Mouse (Mus musculus) stomach, postnatal 0 days (tissue): Measurements from ENCODE around the gene Kcnh2. TPM values are rescaled to one million over a fixed set of nuclear protein-coding genes. Genes with fewer than 3 reads are reported as not detected.

Experiments
- ATAC-seq: fragments of 200-750 bp; cut with Nextera tagmentation; 2 replicates; pipeline ENCODE4 v1.8.0; 2017; ENCODE audit not compliant: low FRiP score, low TSS enrichment
- DNase-seq: peaks from one replicate; pipeline ENCODE4 v3.0.0-alpha.2; 2016; ENCODE audit warnings: low spot score
- H3K27ac ChIP-seq: fragments of 300-500 bp; sonication (generic); replicated peaks from 2 replicates; pipeline ENCODE4 v1.5.1; 2014; ENCODE audit warnings: mild to moderate bottlenecking, control low read depth
- H3K27me3 ChIP-seq: fragments of 300-500 bp; sonication (generic); 2 replicates; pipeline ENCODE4 v1.6.1; 2014; ENCODE audit warnings: low read length; ENCODE audit not compliant: control insufficient read depth, insufficient read depth
- H3K36me3 ChIP-seq: fragments of 300-500 bp; sonication (generic); 2 replicates; pipeline ENCODE4 v1.6.1; 2014; ENCODE audit warnings: low read length, mixed read lengths; ENCODE audit not compliant: control insufficient read depth, insufficient read depth
- H3K4me1 ChIP-seq: fragments of 300-500 bp; sonication (generic); replicated peaks from 2 replicates; pipeline ENCODE4 v1.6.1; 2014; ENCODE audit warnings: antibody characterized with exemption; ENCODE audit not compliant: control insufficient read depth, insufficient read depth
- H3K4me2 ChIP-seq: fragments of 300-500 bp; sonication (generic); replicated peaks from 2 replicates; pipeline ENCODE4 v1.6.1; 2014; ENCODE audit warnings: low read depth, mild to moderate bottlenecking, control low read depth, moderate library complexity
- H3K4me3 ChIP-seq: fragments of 300-500 bp; sonication (generic); 2 replicates; pipeline ENCODE4 v1.5.1; 2014; ENCODE audit warnings: low read depth, low read length, control low read depth
- H3K9ac ChIP-seq: fragments of 300-500 bp; sonication (generic); 2 replicates; pipeline ENCODE4 v1.6.1; 2014; ENCODE audit warnings: mild to moderate bottlenecking, low read length, control low read depth, mixed read lengths
- H3K9me3 ChIP-seq: fragments of 300-500 bp; sonication (generic); 2 replicates; pipeline ENCODE4 v1.6.1; 2016; ENCODE audit warnings: low read length; ENCODE audit not compliant: control insufficient read depth
- CTCF ChIP-seq: IDR thresholded peaks from 2 replicates; pipeline ENCODE4 v1.5.1; 2016; ENCODE audit warnings: antibody characterized with exemption, low read depth, mild to moderate bottlenecking, moderate library complexity
- EP300 ChIP-seq: optimal IDR thresholded peaks from 2 replicates; pipeline ENCODE3; 2016; ENCODE audit warnings: antibody characterized with exemption
- WGBS: fragments of 180-500 bp; shearing (Covaris S2); extraction: QIAGEN DNeasy Blood & Tissue Kit; methylation state at CpG from one replicate; pipeline ENCODE4 v1.1.7; 2014; 5-methylcytosine and 5-hydroxymethylcytosine counted together
- polyA plus RNA-seq: library from polyadenylated mRNA; unstranded; fragments of >200 nt; fragmentation: Nextera tagmentation; extraction: Ambion mirVana; gene quantifications from 2 replicates; pipeline ENCODE4 v1.2.1, GENCODE M21; 2015

Kcnh2 gene
- polyA plus RNA-seq, 1 experiment from 2014 or later, result 3.7 TPM

DNA sequence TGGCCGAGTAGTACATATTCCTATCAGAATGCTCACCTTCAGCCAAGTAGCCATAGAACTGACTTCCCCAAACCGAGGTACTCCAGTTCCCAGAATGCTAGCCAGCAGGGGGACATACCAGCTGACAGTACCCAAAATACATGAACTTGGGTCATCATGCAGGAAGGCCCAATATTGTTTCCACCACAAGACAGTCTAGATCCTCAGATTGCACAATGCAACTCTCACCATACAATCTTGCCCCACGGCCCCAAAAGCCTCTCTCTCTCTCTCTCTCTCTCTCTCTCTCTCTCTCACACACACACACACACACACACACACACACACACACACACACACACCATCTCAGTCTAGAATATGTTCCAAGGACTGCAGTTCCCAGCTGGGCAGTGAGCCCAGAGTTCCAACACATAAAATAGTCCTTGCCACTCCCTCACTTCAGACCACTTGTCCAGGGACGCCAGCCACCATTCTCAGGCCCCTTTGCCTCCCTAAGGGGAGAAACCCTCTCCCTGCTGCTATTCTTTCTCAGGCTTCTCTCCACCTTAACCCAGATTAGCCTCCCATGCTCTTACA, 24.5 kb downstream of the Kcnh2 start:
- Histone ChIP-seq H3K4me2 (no peak overlapping the region), H3K27ac (no peak overlapping the region; the same call in 1 of the 2 replicates), H3K4me1 (0 out of 2 replicates have a peak, but pooled peaks cover 3% of the 10 kb centered on the region), H3K27me3 (no peaks in the 10 kb centered on the region), H3K9ac (no peak overlapping the region), H3K4me3 (no peak overlapping the region), H3K36me3 (no peaks in the 10 kb centered on the region), H3K9me3 (no peaks in the 10 kb centered on the region)
- DNase-seq, result no peak
- WGBS, result 55% methylated on average over 4 of the region's 4 CpGs
- ATAC-seq, result no peak
- TF ChIP-seq EP300 (no peak), CTCF (0 out of 2 replicates have a peak, but pooled peaks have one; percentile 11)

DNA sequence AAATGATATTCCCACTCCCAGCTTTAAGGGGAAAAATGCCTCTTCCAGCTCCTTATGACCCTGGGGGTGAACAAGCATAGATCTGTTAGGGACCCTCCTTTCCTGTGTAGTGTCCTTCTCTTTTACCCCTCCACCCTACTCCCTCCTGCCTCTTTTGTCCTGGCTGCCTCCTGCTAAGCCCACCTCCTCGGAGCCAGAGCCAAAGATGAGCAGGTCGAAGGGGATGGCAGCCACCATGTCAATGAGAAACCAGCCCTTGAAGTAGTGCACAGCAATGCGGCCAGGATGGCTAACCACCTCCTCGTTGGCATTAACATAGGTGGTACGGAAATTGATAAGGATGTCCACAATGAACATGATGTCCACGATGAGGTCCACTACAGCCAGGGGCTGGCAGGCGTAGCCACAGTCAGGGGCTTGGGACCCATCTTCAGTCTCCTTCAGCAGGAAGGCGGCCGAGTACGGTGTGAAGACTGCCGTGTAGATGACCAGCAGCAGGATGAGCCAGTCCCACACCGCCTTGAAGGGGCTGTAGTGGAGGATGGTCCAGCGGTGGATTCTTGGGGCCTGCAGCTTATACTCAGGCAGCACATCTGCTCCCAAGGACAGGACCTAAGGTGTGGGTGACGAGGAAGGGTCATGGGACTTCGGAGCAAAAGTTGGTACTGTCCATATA, 25.1 kb downstream of the Kcnh2 start:
- 90% methylated on average over 15 of the region's 15 CpGs for WGBS
- DNase-seq, result no peak
- no peaks in the 10 kb centered on the region for H3K36me3 ChIP-seq
- H3K9ac ChIP-seq, result no peak overlapping the region
- no peak overlapping the region for H3K4me3 ChIP-seq
- no peaks in the 10 kb centered on the region for H3K9me3 ChIP-seq
- H3K27ac ChIP-seq, result no peak overlapping the region
- H3K4me2 ChIP-seq, result no peak overlapping the region
- no peak for TF ChIP-seq EP300
- no peaks in the 10 kb centered on the region for H3K27me3 ChIP-seq
- ATAC-seq, result no peak
- 0 out of 2 replicates have a peak, but pooled peaks cover 3% of the 10 kb centered on the region for H3K4me1 ChIP-seq

DNA sequence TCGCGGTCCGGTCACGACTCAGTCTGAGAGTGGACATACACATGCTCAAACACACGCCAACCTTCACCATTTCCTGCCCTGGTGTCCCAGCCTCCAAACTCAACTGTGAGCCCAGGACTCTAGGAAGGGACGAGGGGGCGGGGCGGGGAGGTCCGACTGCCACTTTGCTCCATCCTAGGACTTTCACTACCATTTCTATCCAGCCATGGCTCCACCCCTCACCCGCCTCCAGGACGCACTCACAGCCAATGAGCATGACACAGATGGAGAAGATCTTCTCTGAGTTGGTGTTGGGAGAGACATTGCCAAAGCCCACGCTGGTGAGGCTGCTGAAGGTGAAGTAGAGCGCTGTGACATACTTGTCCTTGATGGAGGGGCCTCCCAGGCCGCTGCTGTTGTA, 26.2 kb downstream of the Kcnh2 start:
- Histone ChIP-seq H3K9me3 (no peaks in the 10 kb centered on the region), H3K27me3 (no peaks in the 10 kb centered on the region), H3K4me1 (0 out of 2 replicates have a peak, but pooled peaks cover 3% of the 10 kb centered on the region), H3K4me2 (no peak overlapping the region), H3K4me3 (no peak overlapping the region), H3K27ac (no peak overlapping the region), H3K36me3 (no peaks in the 10 kb centered on the region), H3K9ac (no peak overlapping the region)
- DNase-seq, result no peak
- no peak for TF ChIP-seq EP300
- no peak for TF ChIP-seq CTCF
- ATAC-seq, result no peak
- 65% methylated on average over 14 of the region's 14 CpGs for WGBS

DNA sequence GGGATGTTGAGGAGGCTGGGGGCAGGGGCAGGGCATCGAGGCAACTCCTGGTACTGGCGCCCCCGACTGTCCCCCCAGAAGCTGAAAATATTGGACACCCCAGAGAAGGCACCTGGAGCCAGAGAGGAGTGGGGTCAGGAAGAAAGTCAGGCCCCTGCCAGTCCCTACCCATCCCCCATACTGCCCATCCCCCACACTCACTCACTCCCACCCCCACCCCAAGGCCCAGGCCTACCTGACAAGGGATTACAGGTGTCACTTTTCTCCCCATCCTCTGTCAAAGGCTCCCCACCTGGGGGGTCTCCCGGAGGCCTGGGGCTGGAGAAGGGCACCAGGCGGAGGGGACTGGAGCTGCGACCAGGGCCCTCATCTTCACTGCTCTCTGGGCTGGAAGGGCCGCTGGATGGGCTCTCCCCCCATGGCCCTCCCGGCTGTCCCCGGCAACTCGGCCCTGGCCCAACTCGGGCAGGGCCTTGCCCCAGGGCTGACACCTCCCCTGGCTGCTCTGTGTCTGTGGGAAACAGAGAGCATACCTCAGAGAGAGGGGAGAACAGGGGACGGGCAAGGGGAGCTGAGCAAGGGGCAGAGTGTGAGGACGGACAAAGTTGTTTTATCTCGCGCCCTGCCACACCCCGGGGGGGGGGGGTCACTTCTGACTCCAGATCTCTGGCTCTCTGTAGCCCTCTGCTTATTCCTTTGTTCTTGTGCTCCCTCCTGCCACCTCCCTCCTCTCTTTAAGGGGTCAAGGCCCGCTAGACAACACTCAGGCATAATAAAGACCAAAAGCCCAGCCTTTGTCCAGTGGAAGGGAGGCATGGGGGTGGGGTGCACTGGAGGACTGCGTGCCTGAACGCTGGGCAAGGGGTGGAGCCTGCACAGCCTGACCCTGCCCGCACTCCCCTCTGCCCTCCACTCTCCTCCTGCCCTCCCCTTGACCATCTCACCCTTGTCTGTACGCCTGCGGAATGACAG, 29.4 kb downstream of the Kcnh2 start:
- WGBS, result 39% methylated on average over 18 of the region's 22 CpGs
- Histone ChIP-seq H3K36me3 (no peaks in the 10 kb centered on the region), H3K4me2 (no peak overlapping the region), H3K4me1 (no peaks in the 10 kb centered on the region), H3K27ac (no peak overlapping the region), H3K9ac (no peak overlapping the region), H3K9me3 (no peaks in the 10 kb centered on the region), H3K4me3 (no peak overlapping the region), H3K27me3 (no peaks in the 10 kb centered on the region)
- no peak for TF ChIP-seq EP300
- TF ChIP-seq CTCF, result no peak
- ATAC-seq (no peak), DNase-seq (no peak)

DNA sequence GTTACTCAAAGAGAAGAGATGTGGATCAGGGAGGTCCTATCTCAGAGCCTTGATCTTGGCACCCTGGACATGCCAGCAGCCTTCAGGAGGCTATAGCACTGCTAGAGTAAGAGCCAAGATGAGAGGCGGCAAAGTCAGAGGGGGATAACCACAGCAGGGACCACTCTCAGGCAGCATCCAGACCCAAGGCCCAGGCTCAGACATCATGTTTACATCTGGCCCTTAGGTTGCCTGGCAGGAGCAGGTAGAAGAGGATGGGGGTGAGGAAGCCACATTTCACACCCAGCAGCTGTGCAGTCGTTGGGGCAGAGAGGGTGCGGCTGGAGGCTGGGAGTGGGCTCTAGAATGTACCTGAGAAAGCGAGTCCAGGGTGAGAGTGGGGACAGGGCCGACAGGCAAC, 30.5 kb downstream of the Kcnh2 start:
- no peak for DNase-seq
- no peaks in the 10 kb centered on the region for H3K27me3 ChIP-seq
- H3K4me1 ChIP-seq, result no peaks in the 10 kb centered on the region
- WGBS, result 66% methylated on average over 5 of the region's 5 CpGs
- peak; percentile 18; the same call in 1 of the 2 replicates for ATAC-seq
- 0 out of 2 replicates have a peak overlapping the region, but pooled peaks have one; percentile 23 for H3K9ac ChIP-seq
- H3K4me2 ChIP-seq, result no peak overlapping the region
- TF ChIP-seq EP300 (no peak), CTCF (no peak)
- no peak overlapping the region for H3K4me3 ChIP-seq
- H3K9me3 ChIP-seq, result no peaks in the 10 kb centered on the region
- no peak overlapping the region for H3K27ac ChIP-seq
- no peaks in the 10 kb centered on the region for H3K36me3 ChIP-seq
